Mouse (Mus musculus): ENCODE results near the gene Skor1. TPM values are rescaled to one million over a fixed set of nuclear protein-coding genes. Genes with fewer than 3 reads are reported as not detected.

Skor1 gene
- not detected in 2 replicates for polyA plus RNA-seq (2015; fragmentation: Nextera tagmentation; extraction: Ambion mirVana)

GRCm38 (mm10) chr9:63148410-63149371, at the start of gene Skor1:
Gene Skor1, minus strand, starts transcription at chr9:63148961.

Other genes starting within 250 kb of the Skor1 start
- gene Pias1, start 161.0 kb downstream of the Skor1 start, polyA plus RNA-seq (2015; fragmentation: Nextera tagmentation; extraction: Ambion mirVana) = 21.9 and 24.1 TPM in 2 replicates
- gene Map2k5, start 228.9 kb upstream of the Skor1 start, polyA plus RNA-seq (2015; fragmentation: Nextera tagmentation; extraction: Ambion mirVana) = 19.0 and 19.7 TPM in 2 replicates